Mouse (Mus musculus) intestine, postnatal 0 days (tissue): Measurements from ENCODE around the gene Cmss1. TPM values are rescaled to one million over a fixed set of nuclear protein-coding genes. Genes with fewer than 3 reads are reported as not detected.

ENCODE experiments used
- ATAC-seq: fragments of 200-750 bp; cut with Nextera tagmentation; 2 replicates; pipeline ENCODE4 v1.8.0; 2017; ENCODE audit warnings: mild to moderate bottlenecking, moderate TSS enrichment, moderate library complexity
- H3K27ac ChIP-seq: fragments of 300-500 bp; sonication (generic); 2 replicates; pipeline ENCODE4 v1.5.1; 2014; ENCODE audit warnings: mild to moderate bottlenecking, low read depth, low read length, moderate library complexity
- H3K27me3 ChIP-seq: fragments of 300-500 bp; sonication (generic); replicated peaks from 2 replicates; pipeline ENCODE4 v1.6.1; 2014; ENCODE audit warnings: low read length, mixed read lengths; ENCODE audit not compliant: control insufficient read depth, insufficient read depth
- H3K36me3 ChIP-seq: fragments of 300-500 bp; sonication (generic); 2 replicates; pipeline ENCODE4 v1.6.1; 2014; ENCODE audit warnings: mild to moderate bottlenecking, moderate library complexity; ENCODE audit not compliant: control insufficient read depth, insufficient read depth
- H3K4me1 ChIP-seq: fragments of 300-500 bp; sonication (generic); replicated peaks from 2 replicates; pipeline ENCODE4 v1.6.1; 2014; ENCODE audit warnings: antibody characterized with exemption, low read length, mixed read lengths; ENCODE audit not compliant: control insufficient read depth, insufficient read depth
- H3K4me2 ChIP-seq: fragments of 300-500 bp; sonication (generic); replicated peaks from 2 replicates; pipeline ENCODE4 v1.6.1; 2014; ENCODE audit warnings: low read depth, mild to moderate bottlenecking, moderate library complexity
- H3K4me3 ChIP-seq: fragments of 300-500 bp; sonication (generic); 2 replicates; pipeline ENCODE4 v1.5.1; 2014; ENCODE audit warnings: low read depth, low read length
- H3K9ac ChIP-seq: fragments of 300-500 bp; sonication (generic); 2 replicates; pipeline ENCODE4 v1.6.1; 2014; ENCODE audit warnings: mild to moderate bottlenecking, low read depth, low read length
- H3K9me3 ChIP-seq: fragments of 300-500 bp; sonication (generic); 2 replicates; pipeline ENCODE4 v1.6.1; 2016; ENCODE audit warnings: mixed run types; ENCODE audit not compliant: control insufficient read depth
- CTCF ChIP-seq: sonication (generic); IDR thresholded peaks from 2 replicates; pipeline ENCODE4 v1.5.1; 2016; ENCODE audit warnings: low read depth, mild to moderate bottlenecking, control low read depth, antibody characterized with exemption, moderate library complexity
- WGBS: fragments of 180-500 bp; shearing (Covaris S2); extraction: QIAGEN DNeasy Blood & Tissue Kit; methylation state at CpG from one replicate; pipeline ENCODE4 v1.1.7; 2014; 5-methylcytosine and 5-hydroxymethylcytosine counted together
- polyA plus RNA-seq: library from polyadenylated mRNA; unstranded; fragments of >200 nt; fragmentation: Nextera tagmentation; extraction: Ambion mirVana; gene quantifications from 2 replicates; pipeline ENCODE4 v1.2.1, GENCODE M21; 2015

Gene Cmss1
- polyA plus RNA-seq, 1 experiment from 2014 or later: 19.1 TPM

DNA sequence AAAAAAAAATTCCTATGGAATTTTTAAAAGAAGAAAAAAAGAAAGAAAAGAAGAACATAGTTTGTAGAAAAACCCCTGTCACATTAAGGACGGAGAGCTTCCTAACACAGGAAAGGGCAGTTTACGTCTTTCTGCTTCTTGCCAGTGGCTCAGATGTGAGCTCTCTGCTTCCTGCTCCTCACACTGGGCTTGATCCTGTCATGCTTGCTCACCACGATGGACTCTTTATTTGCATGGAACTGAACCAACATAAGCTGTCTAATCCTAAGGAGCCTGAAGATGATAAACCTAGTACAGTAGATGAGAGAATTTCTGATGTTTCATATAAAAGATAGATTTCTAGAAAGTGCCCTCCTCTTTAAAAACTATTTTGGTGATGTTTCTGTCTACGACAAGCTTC lies 137.4 kb downstream of the Cmss1 start:
- Histone ChIP-seq H3K4me2 (no peak overlapping the region), H3K36me3 (no peaks in the 10 kb centered on the region), H3K9me3 (no peaks in the 10 kb centered on the region), H3K27me3 (no peaks in the 10 kb centered on the region), H3K4me3 (no peak overlapping the region), H3K9ac (no peak overlapping the region), H3K4me1 (no peaks in the 10 kb centered on the region; the same call in 1 of the 2 replicates), H3K27ac (no peak overlapping the region)
- 68% methylated on average over 4 of the region's 4 CpGs for WGBS
- ATAC-seq: no peak
- TF ChIP-seq CTCF: no peak

DNA sequence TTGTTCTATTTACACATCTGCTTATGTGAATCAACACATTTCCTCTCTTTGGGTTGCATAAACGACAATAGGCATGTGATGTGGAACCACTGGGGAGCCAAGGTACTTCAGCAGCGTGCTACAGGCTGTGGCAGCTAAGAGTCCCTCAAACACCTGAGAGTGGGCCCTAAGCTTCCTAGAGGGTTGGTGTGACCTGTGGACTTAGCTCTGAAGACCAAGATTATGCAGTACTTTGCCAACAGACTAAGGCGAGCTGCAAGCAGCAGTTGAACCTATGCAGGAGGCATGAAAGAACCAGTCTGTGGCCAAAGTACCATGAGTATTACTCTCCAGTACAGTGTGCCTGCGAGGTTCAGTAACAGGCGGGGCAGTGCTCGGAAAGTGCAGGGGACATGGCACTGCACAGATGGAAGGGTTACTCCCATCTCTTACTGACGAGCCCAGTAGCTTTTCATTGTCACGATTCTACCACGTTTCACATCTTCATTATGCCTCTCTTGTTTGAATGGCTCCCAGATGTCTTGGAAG lies 141.2 kb downstream of the Cmss1 start:
- no peaks in the 10 kb centered on the region for H3K27me3 ChIP-seq
- WGBS: 65% methylated on average over 9 of the region's 9 CpGs
- peak; percentile 73 for ATAC-seq

DNA sequence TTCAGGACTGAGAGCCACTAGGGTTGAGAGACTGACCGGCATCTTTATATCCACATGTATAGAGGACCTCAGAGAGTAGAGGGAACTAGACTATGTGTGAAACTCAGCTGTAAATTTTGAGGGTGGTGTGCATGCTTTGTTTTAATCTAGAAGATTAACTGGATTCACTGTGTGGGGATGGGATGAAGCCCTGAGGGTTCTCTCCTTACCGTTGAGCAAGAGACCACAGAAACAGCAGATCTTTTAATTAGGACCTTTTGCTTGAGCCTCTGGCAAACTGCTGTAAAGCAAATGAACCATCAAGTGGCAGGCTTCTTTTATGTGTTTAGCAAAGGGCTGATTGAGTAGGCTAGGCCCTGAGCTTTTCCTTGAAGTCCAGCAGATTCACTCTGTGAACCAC lies 150.7 kb downstream of the Cmss1 start:
- Histone ChIP-seq H3K36me3 (no peaks in the 10 kb centered on the region), H3K4me1 (no peaks in the 10 kb centered on the region), H3K27ac (no peak overlapping the region), H3K27me3 (no peaks in the 10 kb centered on the region), H3K9me3 (no peaks in the 10 kb centered on the region), H3K4me2 (no peak overlapping the region), H3K4me3 (no peak overlapping the region), H3K9ac (no peak overlapping the region)
- TF ChIP-seq CTCF: no peak
- 78% methylated on average over 2 of the region's 2 CpGs for WGBS
- no peak for ATAC-seq

More for the DNA sequence above, 141.2 kb downstream of the Cmss1 start:
- H3K36me3 ChIP-seq: no peaks in the 10 kb centered on the region
- H3K4me1 ChIP-seq: no peaks in the 10 kb centered on the region
- no peak overlapping the region for H3K4me3 ChIP-seq
- no peak for TF ChIP-seq CTCF
- no peak overlapping the region for H3K27ac ChIP-seq
- H3K9ac ChIP-seq: no peak overlapping the region
- H3K4me2 ChIP-seq: no peak overlapping the region
- no peaks in the 10 kb centered on the region for H3K9me3 ChIP-seq

DNA sequence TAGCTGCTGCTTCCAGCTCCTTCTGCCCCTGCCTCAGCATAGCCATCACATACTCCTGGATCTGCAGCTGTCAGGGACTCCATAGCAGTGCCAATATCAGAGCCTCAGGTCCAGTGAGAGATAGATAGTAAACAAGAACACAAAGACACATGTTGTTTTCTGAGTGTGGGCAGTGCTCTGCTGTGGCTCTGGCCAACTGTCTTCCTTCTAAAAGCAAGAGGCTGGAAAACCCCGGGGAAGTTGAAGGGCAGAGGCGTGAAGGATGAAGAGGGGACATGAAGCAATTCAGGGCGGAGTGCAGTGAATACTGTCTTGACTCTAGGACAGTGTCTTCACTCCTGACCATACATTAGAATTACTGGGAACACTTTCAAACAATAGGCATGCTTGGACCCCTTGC lies 151.1 kb downstream of the Cmss1 start:
- no peak overlapping the region for H3K27ac ChIP-seq
- no peak overlapping the region for H3K9ac ChIP-seq
- ATAC-seq: no peak
- H3K36me3 ChIP-seq: no peaks in the 10 kb centered on the region
- 84% methylated on average over 3 of the region's 3 CpGs for WGBS
- no peaks in the 10 kb centered on the region for H3K9me3 ChIP-seq
- H3K4me3 ChIP-seq: no peak overlapping the region
- no peaks in the 10 kb centered on the region for H3K4me1 ChIP-seq
- no peak for TF ChIP-seq CTCF
- H3K4me2 ChIP-seq: no peak overlapping the region
- no peaks in the 10 kb centered on the region for H3K27me3 ChIP-seq

- WGBS: 83% methylated on average over 8 of the region's 8 CpGs
- ATAC-seq: no peak
- H3K4me3 ChIP-seq: no peak overlapping the region
- H3K27me3 ChIP-seq: no peaks in the 10 kb centered on the region
- H3K9me3 ChIP-seq: no peaks in the 10 kb centered on the region
- no peak overlapping the region for H3K4me2 ChIP-seq
- no peak for TF ChIP-seq CTCF
- H3K36me3 ChIP-seq: no peaks in the 10 kb centered on the region
- H3K9ac ChIP-seq: no peak overlapping the region
- no peak overlapping the region for H3K27ac ChIP-seq
- no peaks in the 10 kb centered on the region for H3K4me1 ChIP-seq
These were observed 152.4 kb downstream of the Cmss1 start for GRCm38 (mm10) chr16:57454106-57454763.

DNA sequence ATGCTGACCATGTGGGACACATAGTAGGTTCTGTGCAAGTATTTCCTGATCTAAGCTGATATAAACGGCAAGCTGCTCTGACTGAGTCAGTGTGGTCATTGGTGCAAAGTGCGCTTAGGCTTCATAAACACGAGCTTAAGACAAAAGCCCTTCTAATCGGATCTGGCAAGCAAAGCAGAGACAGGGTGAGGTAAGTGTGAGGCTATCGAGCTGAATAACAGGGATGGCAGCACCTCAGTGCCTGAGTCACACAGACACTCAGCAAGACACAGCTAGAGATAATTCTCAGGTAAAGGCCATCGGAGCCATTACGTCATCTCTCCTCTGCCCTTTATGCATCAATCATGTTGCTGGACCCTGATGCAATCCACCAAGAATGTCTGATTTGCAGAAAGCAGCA lies 153.7 kb downstream of the Cmss1 start:
- peaks cover 6% of the 10 kb centered on the region; the same call in 1 of the 2 replicates for H3K9me3 ChIP-seq
- H3K36me3 ChIP-seq: no peaks in the 10 kb centered on the region
- ATAC-seq: peak; percentile 99
- WGBS: 20% methylated on average over 7 of the region's 7 CpGs
- no peak overlapping the region for H3K27ac ChIP-seq
- H3K4me2 ChIP-seq: no peak overlapping the region
- no peaks in the 10 kb centered on the region for H3K27me3 ChIP-seq
- no peak overlapping the region for H3K9ac ChIP-seq
- TF ChIP-seq CTCF: no peak
- no peaks in the 10 kb centered on the region for H3K4me1 ChIP-seq
- H3K4me3 ChIP-seq: no peak overlapping the region
